Mouse (Mus musculus): Measurements from ENCODE around the gene Timm8a1. TPM values are rescaled to one million over a fixed set of nuclear protein-coding genes. Genes with fewer than 3 reads are reported as not detected.

Gene Timm8a1
- total RNA-seq, 2 experiments from 2014 or later: 8.8 to 17.0 TPM

DNA sequence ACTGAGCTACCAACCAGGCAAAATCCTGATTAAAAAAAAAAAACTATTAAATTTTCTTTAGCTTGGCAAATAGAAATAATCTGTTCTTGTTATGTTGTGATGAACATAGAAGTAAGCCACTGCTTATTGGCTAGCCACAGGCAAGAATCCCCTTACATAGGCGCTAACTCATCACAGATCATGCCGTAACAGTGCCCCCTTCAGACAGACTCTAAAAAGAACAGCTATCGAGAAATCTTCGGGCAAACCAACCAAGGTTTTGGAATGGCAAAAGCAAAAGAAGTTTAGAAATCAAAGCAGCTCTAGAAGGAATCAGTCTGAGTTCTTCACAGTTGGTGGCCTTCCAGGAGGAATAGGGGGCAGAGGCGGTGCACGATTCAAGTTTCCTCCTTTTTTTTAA lies 33.7 kb downstream of the Timm8a1 start:
- no peak for TF ChIP-seq CTCF (IDR thresholded peaks at IDR 0.05)
- DNase-seq: no peak
- Histone ChIP-seq H3K4me3 (no peak overlapping the region), H3K27ac (no peak overlapping the region)
- intact Hi-C loops (cut with DNase I): no loop called here

DNA sequence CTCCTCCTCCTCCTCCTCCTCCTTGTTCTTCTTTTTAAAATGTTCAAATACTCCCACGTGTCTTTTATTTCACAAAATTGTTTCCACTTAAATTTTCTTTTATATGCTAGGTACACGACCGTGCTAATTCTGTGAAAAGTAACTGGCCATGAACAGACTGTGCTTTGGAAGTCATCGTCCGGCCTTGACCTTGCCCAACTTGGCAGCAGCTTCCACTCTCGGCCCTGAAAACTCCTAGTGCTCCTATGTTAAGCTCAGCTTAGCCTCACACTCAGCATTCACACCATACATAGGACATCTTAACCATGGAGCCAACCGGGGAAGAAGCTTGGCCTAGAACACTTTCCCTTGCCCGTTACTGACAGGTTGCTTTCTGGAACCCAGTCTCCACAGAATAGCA lies 41.0 kb downstream of the Timm8a1 start:
- DNase-seq: no peak
- no peak for TF ChIP-seq CTCF (IDR thresholded peaks at IDR 0.05)
- Histone ChIP-seq H3K27ac (no peak overlapping the region), H3K4me3 (no peak overlapping the region)
- intact Hi-C loops (cut with DNase I): no loop called here

Other genes with a start within 250 kb of the Timm8a1 start
- under 1 TPM; 0.11 to 0.15 TPM for gene Tmem35a, start 246.6 kb downstream of the Timm8a1 start, total RNA-seq (2021)
- gene Cenpi, start 233.8 kb downstream of the Timm8a1 start, total RNA-seq (2021): under 1 TPM in 1 of 2 experiments, not detected in 1; 0.08 TPM
- 1 to 10 TPM; 3.2 to 3.4 TPM for gene Drp2, start 137.3 kb downstream of the Timm8a1 start, total RNA-seq (2021)
- gene Taf7l, start 65.4 kb downstream of the Timm8a1 start, total RNA-seq (2021): not detected
- under 1 TPM; 0.22 to 0.23 TPM for gene Btk, start 41.7 kb upstream of the Timm8a1 start, total RNA-seq (2021)
- gene Rpl36a, start 43.8 kb upstream of the Timm8a1 start, total RNA-seq (2021): 100 to 1,000 TPM in 1 of 2 experiments, 10 to 100 TPM in 1; 93.2 to 124 TPM
- gene Gla, start 59.3 kb upstream of the Timm8a1 start, total RNA-seq (2021): 1 to 10 TPM; 1.6 to 1.8 TPM
- gene Hnrnph2, start 59.3 kb upstream of the Timm8a1 start, total RNA-seq (2021): 10 to 100 TPM; 51.6 to 52.9 TPM
- gene Armcx4, start 144.7 kb upstream of the Timm8a1 start, total RNA-seq (2021): 10 to 100 TPM in 1 of 2 experiments, 1 to 10 TPM in 1; 5.9 to 23.9 TPM
- 1 to 10 TPM; 1.4 to 2.4 TPM for gene Armcx1, start 176.1 kb upstream of the Timm8a1 start, total RNA-seq (2021)
- gene Armcx6, start 209.6 kb upstream of the Timm8a1 start, total RNA-seq (2021): 1 to 10 TPM; 1.4 to 1.5 TPM
- gene Armcx3, start 214.7 kb upstream of the Timm8a1 start, total RNA-seq (2021): 10 to 100 TPM; 18.2 to 27.6 TPM